Mouse (Mus musculus) G1E (cell line): ENCODE measurements at regions not wholly inside any gene's neighbourhood (a gene's known extent, or its start where the extent isn't known, plus 50 kb on each side); places are given as distances from the start of the nearest gene placed in this dataset.

Experiments used
- CTCF ChIP-seq: IDR thresholded peaks from 2 replicates; pipeline ENCODE4 v1.5.1; 2012; ENCODE audit warnings: low read depth, low read length, inconsistent platforms, mixed read lengths
- POLR2AphosphoS5 ChIP-seq: IDR thresholded peaks from 2 replicates; pipeline ENCODE4 v1.6.1; 2012; ENCODE audit warnings: low read depth, low read length, inconsistent platforms; ENCODE audit not compliant: insufficient replicate concordance

GRCm38 (mm10) chr2:138033379-138034122 is 222.8 kb upstream of the Btbd3 start:
- TF ChIP-seq CTCF: peak; percentile 31; the same call in 1 of the 2 replicates
- TF ChIP-seq POLR2AphosphoS5: no peak
